Mouse (Mus musculus) c-Kit-negative CD71-positive TER-119-positive erythroid progenitor cells, embryonic 14.5 days (primary cell): Measurements from ENCODE around the gene Commd9.

Experiments
- DNase-seq: peaks from one replicate; pipeline ENCODE4 v3.0.0-alpha.2; 2013; ENCODE audit warnings: low read depth, low spot score

Gene Commd9

GRCm38 (mm10) chr2:101885768-101886438 is at the start of gene Commd9:
TSS of gene Commd9 (plus strand) at chr2:101886247.
- DNase-seq, result peak; percentile 79

DNA sequence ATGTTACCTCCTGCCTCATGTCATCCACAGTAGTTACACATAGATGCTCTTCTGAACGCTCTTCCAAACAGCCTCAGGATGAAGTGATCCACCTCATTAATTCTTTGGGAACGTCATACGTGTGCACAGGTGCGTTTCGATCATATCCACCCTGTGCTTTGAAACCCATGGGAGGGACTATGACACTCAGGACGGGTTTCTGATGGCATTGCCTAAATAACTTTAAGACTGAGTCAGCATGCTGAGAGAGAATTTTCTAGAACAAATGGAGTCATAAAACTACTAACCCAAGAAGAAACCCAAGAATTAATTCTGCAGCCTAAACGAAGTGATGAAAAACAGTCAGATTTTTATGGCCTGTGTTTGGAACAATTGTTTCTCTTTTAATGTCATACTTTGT is 43.3 kb upstream of the Commd9 start:
- DNase-seq, result no peak

- DNase-seq, result no peak
Observed at GRCm38 (mm10) chr2:101854792-101855191, 31.3 kb upstream of the Commd9 start.

DNA sequence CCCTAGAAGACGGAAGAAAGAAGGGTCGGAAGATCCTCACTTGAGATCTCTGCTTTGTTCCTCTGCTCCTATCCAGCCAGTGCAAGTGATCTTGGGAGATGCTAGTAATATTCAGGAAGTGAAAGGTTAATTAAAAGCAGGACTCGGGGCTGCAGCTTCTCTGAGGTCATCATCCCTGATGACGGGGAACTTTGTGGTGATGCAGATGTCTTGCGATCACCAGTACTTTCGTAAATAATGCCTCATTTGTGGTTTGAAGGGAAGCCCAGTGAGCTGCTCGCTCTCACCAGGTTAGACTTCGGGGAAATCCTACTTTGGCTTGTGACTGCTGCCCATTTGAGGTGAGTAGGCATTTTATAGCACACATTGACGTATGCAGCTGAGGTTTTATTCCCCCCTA is 29.9 kb upstream of the Commd9 start:
- DNase-seq, result no peak

- DNase-seq, result no peak
Observed at GRCm38 (mm10) chr2:101860920-101861485, 25.0 kb upstream of the Commd9 start.

DNA sequence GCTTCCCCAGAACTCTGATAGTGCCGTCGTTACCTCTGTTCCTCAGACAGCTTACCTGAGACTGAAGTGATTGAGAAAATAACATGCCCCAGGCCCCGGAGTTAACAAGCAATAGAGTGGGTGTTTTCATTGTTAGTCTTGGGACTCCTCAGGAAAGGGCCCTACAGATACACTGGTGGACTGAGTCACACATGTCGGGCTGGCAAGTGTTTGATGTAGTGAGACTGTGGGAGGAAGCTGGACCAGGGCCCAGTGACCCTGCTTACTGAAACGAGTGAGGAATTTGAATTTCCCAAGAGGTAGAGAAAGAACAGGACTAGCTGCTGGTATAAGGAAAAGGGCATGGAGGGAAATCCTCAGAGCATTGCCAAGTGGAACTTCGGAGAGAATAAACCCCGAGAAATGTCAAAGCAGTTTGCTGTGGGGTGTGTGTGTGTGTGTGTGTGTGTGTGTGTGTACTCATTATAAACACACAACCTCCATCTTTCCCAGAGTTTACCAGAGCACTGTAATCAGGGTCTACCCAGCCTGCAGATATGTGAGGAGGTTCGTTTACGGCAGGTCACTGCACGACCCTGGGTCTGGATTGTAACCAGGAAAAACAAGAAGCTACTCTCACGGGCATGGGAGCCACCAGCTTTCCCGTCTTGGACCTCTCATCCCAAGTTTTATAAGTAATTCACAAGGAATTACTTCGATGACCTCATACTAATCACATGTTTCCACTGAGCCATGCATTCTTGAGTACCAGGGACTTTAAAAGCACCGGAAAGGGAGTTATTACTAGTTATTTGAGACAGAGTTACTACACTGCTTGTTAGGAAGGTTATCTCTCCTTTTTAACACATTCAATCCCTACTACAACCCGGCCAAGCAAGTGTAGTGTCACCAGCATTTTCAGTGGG is 23.6 kb upstream of the Commd9 start:
- DNase-seq, result no peak

GRCm38 (mm10) chr2:101868683-101869082 is 17.4 kb upstream of the Commd9 start:
- no peak for DNase-seq

GRCm38 (mm10) chr2:101871179-101871578 is 14.9 kb upstream of the Commd9 start:
- no peak for DNase-seq

DNA sequence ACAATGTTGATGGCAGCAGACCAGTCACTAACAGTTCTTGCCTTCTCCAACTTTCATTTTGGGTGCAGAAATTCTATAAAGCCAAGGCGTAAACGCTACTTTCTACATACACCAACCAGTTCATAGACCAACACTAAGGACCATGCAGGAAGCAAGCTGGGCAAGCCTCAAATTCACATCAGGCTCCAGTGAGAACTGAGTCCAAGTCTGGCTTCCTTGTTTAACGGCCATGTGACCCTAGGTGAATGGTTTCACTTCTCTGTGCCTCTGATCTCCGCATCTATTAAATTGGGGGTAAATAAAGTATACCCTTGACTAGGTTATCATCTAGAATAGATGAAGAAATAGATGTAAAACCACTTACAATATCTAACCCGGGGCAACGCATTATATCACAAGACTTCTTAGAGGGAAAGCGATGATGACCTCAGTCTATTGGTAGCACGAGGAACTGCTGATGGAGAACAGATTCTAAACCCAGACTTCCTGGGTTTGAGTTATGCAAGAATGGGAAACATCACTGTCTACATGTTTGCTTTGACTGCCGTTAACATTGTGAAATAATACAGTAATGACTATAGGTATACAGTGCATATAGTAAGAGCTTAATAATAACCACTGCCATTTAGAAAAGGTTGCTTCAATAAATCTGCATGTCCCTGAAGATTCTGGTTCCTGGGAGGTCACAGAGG is 4.4 kb upstream of the Commd9 start:
- DNase-seq, result no peak

DNA sequence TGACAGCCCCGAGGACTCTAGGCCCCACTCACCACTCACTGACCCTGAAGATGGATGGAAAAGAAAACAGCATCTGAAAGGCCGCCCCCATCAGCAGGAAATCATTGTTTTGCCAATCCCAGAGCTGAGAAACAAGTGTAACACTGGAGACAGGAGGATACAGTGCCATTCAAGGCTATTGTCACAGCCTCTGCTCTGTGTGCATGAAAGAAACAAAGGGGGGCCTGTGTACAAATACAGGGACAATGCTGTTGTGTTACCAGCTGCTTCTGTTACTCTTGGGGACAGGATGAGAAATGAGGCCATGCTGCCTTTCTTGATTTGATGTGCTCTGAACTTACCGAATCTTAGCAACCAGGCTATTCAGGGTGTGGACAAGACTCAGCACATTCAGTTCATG is 3.0 kb upstream of the Commd9 start, which contains the start of gene Prr5l:
Prr5l (minus strand) TSS at position 30 of the 400 bp plus-strand sequence.
- DNase-seq, result no peak

DNA sequence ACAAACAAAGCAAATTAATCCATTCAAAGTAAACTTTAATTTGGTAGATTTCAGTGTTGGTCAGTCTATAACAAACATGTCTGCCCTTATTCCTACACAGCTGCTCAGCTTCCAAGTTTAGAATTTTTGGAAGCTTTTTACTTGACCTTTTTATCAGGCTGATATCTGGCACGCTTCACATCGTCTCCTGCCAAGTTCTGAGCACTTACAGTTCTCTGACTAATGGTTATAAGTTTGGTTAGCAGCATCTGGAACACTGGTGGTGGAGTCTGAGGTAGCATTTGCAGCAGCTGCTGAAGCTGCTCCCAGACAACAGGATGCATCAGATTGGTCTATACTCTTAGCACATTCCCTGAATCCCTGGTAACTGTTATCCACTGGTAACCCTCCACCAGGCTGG is 1.8 kb upstream of the Commd9 start:
- no peak for DNase-seq

- DNase-seq, result no peak
Observed at GRCm38 (mm10) chr2:101888886-101889285, 2.8 kb downstream of the Commd9 start.

GRCm38 (mm10) chr2:101891143-101891542 is 5.1 kb downstream of the Commd9 start:
- no peak for DNase-seq

DNA sequence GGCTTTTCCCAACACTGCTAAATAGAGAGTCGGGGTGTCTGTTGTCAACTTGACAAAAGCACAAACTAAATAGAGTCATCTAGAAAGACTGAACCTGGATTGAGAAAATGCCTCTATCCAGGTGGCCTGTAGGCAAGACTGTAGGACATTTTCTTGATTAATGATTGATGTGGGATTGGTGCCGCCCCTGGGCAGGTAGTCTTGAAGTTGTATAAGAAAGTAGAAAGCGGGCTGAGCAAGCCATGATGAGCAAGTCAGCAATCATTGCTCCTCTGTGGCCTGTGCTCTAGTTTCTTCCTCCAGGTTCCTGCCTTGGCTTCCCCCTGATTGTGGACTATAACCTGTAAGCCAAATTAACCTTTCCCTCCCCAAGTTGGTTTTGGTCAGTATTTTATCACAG is 8.1 kb downstream of the Commd9 start:
- DNase-seq, result no peak

DNA sequence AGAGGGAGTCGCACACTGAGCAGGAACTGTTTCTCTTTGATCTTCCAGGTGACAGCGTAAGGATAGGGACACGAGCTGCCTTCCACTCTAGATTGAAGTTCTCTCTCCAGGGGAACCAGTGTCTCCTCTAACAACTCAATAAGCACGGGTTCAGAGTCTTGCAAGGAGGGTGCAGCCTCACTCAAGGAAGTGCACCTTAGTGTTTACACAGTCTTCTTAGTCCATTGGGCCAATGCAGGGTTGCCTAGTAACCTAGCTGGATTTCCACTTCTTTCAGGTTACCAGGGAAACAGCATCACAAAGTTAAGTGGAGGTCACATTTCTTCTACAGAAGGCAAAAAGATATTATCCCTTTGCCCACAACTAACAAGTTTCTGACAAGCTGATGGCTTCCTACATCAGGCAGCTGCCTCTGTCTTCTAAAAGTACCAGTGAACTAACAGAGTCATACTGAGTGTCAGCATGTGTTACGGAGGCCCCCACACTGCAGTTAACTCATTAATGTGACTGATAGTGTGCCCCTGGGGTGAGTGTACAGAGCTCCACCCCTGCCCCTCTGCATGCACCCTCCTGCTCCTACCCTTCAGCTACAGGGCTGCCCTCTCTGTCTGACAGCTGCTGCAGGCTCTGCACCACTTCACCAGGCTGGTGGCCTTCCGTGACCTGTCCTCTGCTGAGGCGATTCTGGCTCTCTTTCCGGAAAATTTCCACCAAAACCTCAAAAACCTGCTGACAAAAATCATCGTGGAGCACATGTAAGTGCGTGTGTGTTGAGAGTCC is 10.6 kb downstream of the Commd9 start:
- DNase-seq, result no peak

GRCm38 (mm10) chr2:101902196-101902595 is 16.1 kb downstream of the Commd9 start:
- no peak for DNase-seq

- no peak for DNase-seq
Observed at GRCm38 (mm10) chr2:101905534-101906378, 19.7 kb downstream of the Commd9 start.

- no peak for DNase-seq
Observed at GRCm38 (mm10) chr2:101906379-101906690, 20.3 kb downstream of the Commd9 start.

GRCm38 (mm10) chr2:101907386-101908022 is 21.5 kb downstream of the Commd9 start:
- DNase-seq, result no peak

- no peak for DNase-seq
Observed at GRCm38 (mm10) chr2:101908773-101909172, 22.7 kb downstream of the Commd9 start.
